Mouse (Mus musculus) spleen, postnatal 14 days (tissue): ENCODE data around the gene Dgki.
"Not testable (repeated sequence)": the region's sequence is repeated elsewhere in the genome, so short reads cannot be mapped to it uniquely, and the experiment has no call there.

ENCODE experiments used
- DNase-seq, 2 experiments: peaks; one replicate each; pipeline ENCODE4 v3.0.0; 2021 to 2022; ENCODE audit warnings: low spot score in 2 of 2

The Dgki gene

GRCm38 (mm10) chr6:37149196-37149595, 150.8 kb downstream of the Dgki start:
- no peak for DNase-seq

GRCm38 (mm10) chr6:37147431-37148022, 152.5 kb downstream of the Dgki start:
- DNase-seq, result no peak

- no peak for DNase-seq
Measured at GRCm38 (mm10) chr6:37143867-37144163, 156.2 kb downstream of the Dgki start.

GRCm38 (mm10) chr6:37142991-37143866, 156.8 kb downstream of the Dgki start:
- no peak for DNase-seq

GRCm38 (mm10) chr6:37138816-37139215, 161.2 kb downstream of the Dgki start:
- no peak for DNase-seq

- DNase-seq, result no peak
Measured at GRCm38 (mm10) chr6:37131257-37131656, 168.7 kb downstream of the Dgki start.

GRCm38 (mm10) chr6:37120417-37121154, 179.4 kb downstream of the Dgki start:
- DNase-seq, result no peak

- no peak for DNase-seq
Measured at GRCm38 (mm10) chr6:37119205-37119604, 180.8 kb downstream of the Dgki start.

- no peak for DNase-seq
Measured at GRCm38 (mm10) chr6:37113048-37113447, 186.9 kb downstream of the Dgki start.

GRCm38 (mm10) chr6:37106236-37106635, 193.7 kb downstream of the Dgki start:
- not testable (repeated sequence) for DNase-seq

- no peak for DNase-seq
Measured at GRCm38 (mm10) chr6:37100413-37100812, 199.6 kb downstream of the Dgki start.

GRCm38 (mm10) chr6:37097356-37098155, 202.4 kb downstream of the Dgki start:
- peak; percentile 36 to 63 for DNase-seq

- DNase-seq, result no peak
Measured at GRCm38 (mm10) chr6:37096840-37097305, 203.1 kb downstream of the Dgki start.

GRCm38 (mm10) chr6:37089148-37090111, 210.6 kb downstream of the Dgki start:
- no peak for DNase-seq

- no peak for DNase-seq
Measured at GRCm38 (mm10) chr6:37082990-37083389, 217.0 kb downstream of the Dgki start.

GRCm38 (mm10) chr6:37072401-37073016, 227.5 kb downstream of the Dgki start:
- DNase-seq, result no peak

GRCm38 (mm10) chr6:37069836-37070600, 230.0 kb downstream of the Dgki start:
- DNase-seq, result no peak

- no peak for DNase-seq
Measured at GRCm38 (mm10) chr6:37068737-37069136, 231.2 kb downstream of the Dgki start.

GRCm38 (mm10) chr6:37067357-37067756, 232.6 kb downstream of the Dgki start:
- no peak for DNase-seq
